Mouse (Mus musculus): ENCODE data around the gene Gramd4.
"Not testable (repeated sequence)": the region's sequence is repeated elsewhere in the genome, so short reads cannot be mapped to it uniquely, and the experiment has no call there.

Gramd4 gene

GRCm38 (mm10) chr15:86091998-86092670 lies 34.6 kb downstream of the Gramd4 start:
- DNase-seq, result no peak

- no peak for DNase-seq
Measured at GRCm38 (mm10) chr15:86093236-86093635, 35.7 kb downstream of the Gramd4 start.

GRCm38 (mm10) chr15:86094324-86095121 lies 37.0 kb downstream of the Gramd4 start:
- DNase-seq, result no peak

DNA sequence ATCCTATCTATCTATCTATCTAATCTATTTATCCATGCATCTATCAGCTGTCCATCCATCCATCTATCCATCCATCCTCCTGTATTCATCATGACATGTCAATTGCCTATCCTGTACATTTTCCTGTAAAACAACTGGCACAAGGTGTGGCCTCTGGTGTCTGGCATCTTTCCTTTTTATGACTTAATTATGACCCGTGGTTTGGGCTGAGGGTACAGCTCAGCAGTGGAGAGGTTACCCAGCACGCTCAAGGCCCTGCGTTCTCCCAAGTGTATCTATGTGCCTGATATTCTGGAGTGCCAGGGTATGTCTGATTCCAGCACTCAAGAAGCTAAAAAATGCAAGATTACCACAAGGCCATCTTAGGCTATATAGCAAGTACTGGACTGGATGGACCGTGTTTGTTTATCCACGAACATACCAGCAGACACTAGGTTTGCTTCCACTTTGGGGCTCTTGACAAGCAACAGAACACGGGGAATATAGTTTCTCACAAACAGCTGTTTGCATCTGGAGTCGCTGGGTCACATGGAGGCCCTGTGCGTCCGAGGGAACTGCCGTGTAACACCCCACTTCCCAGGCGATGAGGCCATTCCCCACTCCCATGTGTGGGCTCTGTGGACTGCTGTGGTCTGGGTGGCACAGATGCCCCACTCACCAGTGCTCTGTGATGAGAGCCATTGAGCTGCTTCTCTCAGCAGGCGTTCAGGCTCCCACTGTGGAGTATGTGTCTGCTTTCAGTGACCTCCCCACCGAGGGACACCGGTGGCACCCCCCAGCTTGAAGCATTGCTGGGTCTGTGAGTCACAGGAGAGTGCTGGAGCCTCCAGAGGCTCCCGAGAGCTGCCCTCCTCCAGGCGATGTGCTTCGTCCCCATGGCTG lies 38.5 kb downstream of the Gramd4 start:
- no peak for DNase-seq

DNA sequence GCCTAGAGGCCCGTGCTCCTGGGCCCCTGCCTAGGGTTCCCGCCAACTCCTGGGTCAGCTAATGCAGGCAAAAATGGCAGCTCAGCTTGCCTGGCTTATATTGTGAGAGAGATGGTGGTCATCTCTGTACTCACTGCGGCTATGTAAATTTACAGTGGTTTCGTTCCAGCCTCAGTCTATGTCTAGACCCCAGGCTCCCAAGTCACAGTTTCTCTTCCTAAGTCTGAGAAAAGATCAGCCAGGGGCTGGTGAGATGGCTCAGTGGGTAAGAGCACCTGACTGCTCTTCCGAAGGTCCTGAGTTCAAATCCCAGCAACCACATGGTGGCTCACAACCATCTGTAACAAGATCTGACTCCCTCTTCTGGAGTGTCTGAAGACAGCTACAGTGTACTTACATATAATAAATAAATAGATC lies 39.1 kb downstream of the Gramd4 start:
- DNase-seq, result not testable (repeated sequence)

DNA sequence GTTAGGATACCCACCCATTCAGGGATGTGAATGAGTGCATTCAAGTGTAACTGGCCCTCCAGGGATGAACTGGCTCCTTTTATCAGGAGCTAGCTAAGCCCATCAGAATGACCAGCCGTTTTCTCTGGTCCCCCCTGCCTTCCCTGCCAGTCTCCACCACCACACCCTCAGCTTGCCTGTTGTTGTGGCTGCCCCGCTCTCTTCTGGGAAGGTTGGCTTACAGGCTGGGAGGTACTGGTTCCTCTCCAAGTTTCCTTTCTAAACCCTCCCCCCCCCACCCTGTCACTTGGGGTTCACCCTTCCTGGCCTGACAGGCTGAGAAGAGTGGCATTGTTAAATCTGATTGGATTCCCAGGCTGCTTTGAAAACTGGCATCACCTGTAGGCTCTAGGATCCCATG lies 40.4 kb downstream of the Gramd4 start:
- no peak for DNase-seq

GRCm38 (mm10) chr15:86101585-86101984 lies 44.1 kb downstream of the Gramd4 start:
- DNase-seq, result peak; percentile 56

DNA sequence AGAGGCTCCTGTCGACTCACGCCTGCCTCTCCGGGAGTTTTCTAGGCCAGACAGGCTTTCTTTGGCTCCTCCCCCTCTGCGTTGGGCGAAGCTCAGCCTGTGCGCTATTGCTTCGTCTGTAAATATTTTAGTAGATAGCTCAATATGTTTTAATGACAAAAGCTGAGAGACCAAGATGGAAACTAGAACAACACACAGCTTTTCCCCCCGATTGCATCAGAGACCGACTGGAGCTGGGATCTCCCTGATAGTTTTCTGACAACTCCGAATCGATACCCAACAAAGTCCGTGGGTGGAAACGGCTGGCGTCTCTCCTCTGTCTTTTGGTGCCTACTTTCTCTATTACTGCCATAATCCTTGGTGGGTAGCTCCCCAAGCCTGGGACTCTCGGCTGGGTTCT lies 44.8 kb downstream of the Gramd4 start:
- DNase-seq, result no peak

GRCm38 (mm10) chr15:86104401-86105344 lies 47.2 kb downstream of the Gramd4 start:
- DNase-seq, result no peak

DNA sequence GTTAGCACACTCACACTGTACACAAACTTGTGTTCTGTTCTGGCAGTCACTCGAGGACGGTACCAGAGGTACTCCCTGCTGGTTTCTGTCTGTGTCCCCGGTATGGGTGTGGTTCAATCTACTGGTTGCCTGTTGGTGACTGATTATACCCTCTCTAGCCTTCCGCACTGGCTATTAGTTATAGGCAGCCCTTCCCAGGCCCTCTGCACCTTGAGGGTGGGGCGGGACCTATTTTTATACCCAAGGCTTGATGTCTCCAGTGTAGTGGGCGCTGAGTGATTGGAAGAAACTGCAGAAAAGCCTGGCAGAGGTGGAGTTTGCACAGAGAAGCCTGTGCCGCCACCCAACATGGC lies 47.8 kb downstream of the Gramd4 start:
- no peak for DNase-seq

- DNase-seq, result no peak
Measured at GRCm38 (mm10) chr15:86105751-86106150, 48.3 kb downstream of the Gramd4 start.

DNA sequence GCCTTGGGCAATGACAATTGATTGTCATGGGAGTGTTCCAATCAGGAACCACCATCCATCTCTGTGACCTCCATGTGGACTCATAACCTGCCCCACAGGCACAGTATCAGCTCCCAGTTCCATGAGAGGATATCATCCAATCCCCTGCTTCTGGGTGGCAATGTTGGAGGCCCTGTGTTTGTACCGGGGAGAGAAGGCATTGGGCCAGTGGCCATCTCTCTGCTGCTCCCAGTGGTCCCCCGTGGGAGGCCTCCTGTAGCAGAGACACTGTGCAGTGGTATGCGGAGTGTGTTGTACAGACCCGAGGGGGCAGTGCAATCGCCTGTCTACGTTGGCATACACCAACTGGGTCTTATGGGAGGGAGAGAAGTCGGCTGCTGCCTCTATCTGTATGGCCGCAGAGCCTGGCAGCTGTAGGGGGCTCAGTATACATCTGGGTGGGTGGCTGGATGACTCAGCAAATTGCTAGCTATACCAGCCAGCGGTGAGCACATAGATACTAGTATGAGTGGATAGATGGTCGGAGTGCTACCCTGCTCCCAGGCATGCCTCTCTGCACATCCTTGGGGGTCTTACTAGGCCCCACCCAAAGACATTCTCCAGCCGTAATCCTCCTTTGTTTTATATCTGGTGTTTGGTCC lies 50.5 kb downstream of the Gramd4 start:
- DNase-seq, result no peak

- no peak for DNase-seq
Measured at GRCm38 (mm10) chr15:86109245-86109644, 51.8 kb downstream of the Gramd4 start.

- peak; percentile 76 for DNase-seq
Measured at GRCm38 (mm10) chr15:86109650-86110211, 52.2 kb downstream of the Gramd4 start.

- peak; percentile 90 for DNase-seq
Measured at GRCm38 (mm10) chr15:86110361-86111103, 53.0 kb downstream of the Gramd4 start.

DNA sequence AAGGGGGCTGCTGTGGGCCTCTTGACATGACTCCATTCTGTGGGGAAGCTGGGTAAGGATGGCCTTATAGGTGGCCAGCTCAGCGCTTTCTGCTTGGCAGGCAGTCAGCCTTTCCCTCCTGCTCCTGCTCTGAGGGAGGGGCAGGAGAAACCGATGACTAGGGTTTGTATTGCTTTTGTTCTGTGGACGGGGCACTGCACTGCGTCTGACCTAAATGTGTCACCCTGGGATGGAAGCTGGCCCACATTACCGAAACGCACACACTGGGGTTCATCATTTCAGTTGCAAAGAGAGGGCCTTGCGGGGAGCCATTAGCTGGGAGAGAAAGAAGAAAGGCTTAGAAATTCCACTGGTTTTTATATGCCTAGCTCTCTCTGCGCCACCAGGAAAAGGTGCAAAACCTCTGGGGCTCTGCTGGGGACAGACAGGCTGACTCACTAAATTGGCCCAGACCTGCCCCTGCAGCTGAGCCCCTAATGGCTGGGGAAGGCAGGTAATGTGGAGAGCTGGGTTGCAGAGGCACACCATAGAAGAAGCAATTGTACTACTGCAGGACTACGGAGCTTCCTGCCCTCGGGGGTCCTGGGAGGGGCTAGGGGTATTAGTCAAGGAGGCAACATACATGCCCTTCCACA lies 55.3 kb downstream of the Gramd4 start:
- DNase-seq, result peak; percentile 74

GRCm38 (mm10) chr15:86113342-86113710 lies 55.8 kb downstream of the Gramd4 start:
- DNase-seq, result no peak

DNA sequence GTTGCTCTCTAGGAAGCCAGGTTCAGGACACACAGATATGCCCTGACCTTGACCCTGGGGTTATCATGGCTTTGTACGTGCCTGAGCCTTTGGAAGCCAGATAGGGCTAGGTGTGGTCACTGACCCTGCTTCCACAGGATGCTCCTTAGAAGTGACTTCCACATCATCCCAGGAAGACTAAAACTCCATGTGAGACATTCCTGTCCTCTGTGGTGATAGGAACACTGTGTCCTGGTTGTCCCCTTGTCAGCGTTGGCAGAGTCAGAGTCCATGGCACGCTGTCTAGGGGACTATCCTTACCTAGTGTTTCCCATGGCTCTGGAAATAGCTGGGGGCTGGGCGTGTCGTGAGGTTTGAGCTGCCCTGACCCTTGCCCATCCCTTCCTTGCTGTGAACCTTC lies 58.9 kb downstream of the Gramd4 start:
- DNase-seq, result no peak

DNA sequence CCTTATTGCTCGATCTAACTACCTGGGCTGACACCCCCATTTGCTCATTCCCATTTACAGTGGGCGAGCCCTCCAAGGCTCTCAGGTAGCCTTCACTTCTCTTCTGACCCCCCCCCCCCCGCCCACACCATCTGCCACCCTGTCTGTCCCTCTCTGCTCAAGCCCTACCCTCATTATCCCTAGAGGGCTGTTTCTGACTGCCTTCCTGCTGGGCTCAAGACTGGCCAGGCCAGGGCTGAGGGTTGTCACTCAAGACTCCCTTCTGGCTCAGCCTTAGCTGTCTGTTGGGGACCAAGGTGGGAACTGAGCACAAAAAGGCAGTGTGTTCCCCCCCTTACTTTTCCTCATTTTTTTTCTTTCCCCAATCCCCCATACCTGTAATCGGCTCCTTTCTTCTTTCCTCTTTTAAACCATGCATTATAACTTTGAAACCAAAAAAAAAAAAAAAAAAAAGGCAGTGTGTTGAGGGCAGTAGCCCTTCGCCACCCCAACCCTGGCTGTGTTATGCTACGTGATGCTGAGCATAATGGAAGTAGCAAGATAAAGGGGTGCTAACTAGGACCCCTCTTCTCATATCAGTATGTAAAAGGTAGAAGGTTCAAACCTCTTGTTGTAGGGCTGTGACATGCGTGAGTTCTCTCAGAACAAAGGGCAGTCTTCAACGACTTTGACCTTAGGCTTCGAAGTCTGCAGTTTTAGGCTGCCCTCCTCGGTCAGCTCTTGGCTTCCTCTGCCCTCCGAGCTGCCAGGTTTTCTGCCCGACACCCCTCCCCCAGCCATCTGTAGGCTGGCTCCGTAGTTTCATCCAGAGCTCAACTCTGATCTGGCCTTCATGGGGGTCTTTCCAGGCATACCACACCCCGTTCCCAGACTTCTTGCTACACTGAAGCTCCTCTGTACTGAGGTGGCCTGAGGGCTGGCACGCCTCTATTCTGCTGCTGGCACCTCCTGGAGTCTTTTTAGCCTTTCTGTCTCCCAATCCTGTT lies 59.9 kb downstream of the Gramd4 start:
- peak; percentile 73 for DNase-seq
